ENCODE assay signal across 8 mouse cellular contexts in the genomic region with DNA sequence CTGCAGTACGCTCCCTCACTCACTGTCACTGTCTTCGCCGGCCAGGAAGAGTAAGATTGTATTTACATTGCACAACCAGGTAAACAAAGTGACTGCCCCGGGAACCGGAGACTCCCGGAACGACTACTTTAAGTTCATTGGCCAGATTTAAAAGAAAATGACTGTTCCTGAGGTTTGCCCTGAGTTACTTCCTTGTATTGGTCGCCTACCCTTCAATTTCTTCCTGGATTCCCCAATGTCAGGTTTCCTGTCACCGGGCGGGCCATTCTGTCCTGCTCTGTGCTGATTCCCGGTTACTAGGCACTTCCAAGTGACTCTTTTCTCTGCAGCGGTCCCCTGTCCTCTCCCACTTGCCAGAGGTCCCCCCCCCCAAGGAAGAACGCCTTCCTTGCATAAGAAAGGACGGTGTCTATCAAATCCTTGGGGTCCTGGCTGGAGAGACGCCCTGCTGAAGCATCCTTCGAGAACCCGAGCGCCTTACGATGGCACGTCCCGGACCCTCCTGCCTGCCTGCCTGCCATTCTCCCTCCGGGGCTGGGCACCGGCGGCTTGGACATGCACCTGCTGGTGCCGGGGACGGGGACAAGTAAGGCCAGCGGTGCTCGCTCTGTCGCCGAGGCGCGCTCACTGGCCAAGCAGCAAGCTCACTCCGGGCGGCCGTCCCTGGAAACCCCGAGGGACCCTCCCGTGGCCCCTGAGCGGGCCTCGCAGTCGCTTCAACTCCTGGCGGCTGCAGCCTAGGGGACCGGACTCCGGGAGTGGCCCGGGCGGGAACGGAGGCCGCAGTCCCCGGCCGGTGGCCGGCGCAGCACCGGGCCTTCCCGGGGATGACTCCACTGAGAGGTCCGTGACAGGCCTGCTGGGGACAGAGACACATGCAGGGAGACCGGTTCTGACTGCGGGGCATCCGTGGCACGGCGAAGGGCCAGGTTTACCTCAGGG. TPM values are rescaled to one million over a fixed set of nuclear protein-coding genes. Genes with fewer than 3 reads are reported as not detected.
DNase-seq lines count a peak whose midpoint lies in the region; ATAC-seq and TF ChIP-seq lines count a peak whose summit lies in the region.

No protein-coding gene starts in this region.

- WGBS in embryonic facial prominence, embryonic 14.5 days, result 6% methylated on average over 21 of the region's 59 CpGs
- WGBS in intestine, embryonic 15.5 days, result under 1% methylated on average over 59 of the region's 59 CpGs
- 4% methylated on average over 54 of the region's 59 CpGs for WGBS in midbrain, embryonic 13.5 days

- no peaks in the 10 kb centered on the region for H3K9me3 ChIP-seq in embryonic facial prominence, embryonic 14.5 days (ENCODE audit: control insufficient read depth, low read length)
- H3K9me3 ChIP-seq in intestine, embryonic 15.5 days, result no peaks in the 10 kb centered on the region
- H3K9me3 ChIP-seq in midbrain, embryonic 13.5 days, result no peaks in the 10 kb centered on the region

- intact Hi-C loops in left cerebral cortex, adult 2 months (cut with DNase I), result loop anchor here (2.0 to 5.0 kb wide), 4 partner anchors 42 to 186 kb away; a partner anchor contains a TSS
- intact Hi-C loops in left cerebral cortex, postnatal 36 days (cut with DNase I), result loop anchor here (1.0 to 5.0 kb wide), 2 partner anchors 71 to 99 kb away; a partner anchor contains a TSS

- no peak for DNase-seq in left cerebral cortex, adult 2 months (ENCODE audit: extremely low spot score in 1 of 2, low spot score in 2 of 2)
- DNase-seq in left cerebral cortex, postnatal 36 days (ENCODE audit: low spot score in 2 of 2), result no peak
- peak; percentile 4 for DNase-seq in Muller cell, postnatal 12 days (ENCODE audit: inconsistent ontology term)
- no peak for DNase-seq in embryonic facial prominence, embryonic 14.5 days (ENCODE audit: low spot score)
- no peak for DNase-seq in layer of hippocampus, postnatal 36 days
- no peak for DNase-seq in ovary, postnatal 10 days (ENCODE audit: low spot score)

- H3K4me3 ChIP-seq in left cerebral cortex, adult 2 months, result peak overlapping the region; percentile 86
- H3K4me3 ChIP-seq in embryonic facial prominence, embryonic 14.5 days (ENCODE audit: low read depth, low read length), result peak overlapping the region; percentile 98
- H3K4me3 ChIP-seq in intestine, embryonic 15.5 days (replicated peaks), result peak overlapping the region; percentile 98
- H3K4me3 ChIP-seq in midbrain, embryonic 13.5 days (replicated peaks), result peak overlapping the region; percentile 93

- peak overlapping the region; percentile 87 for H3K27ac ChIP-seq in left cerebral cortex, adult 2 months
- peak overlapping the region; percentile 99 for H3K27ac ChIP-seq in embryonic facial prominence, embryonic 14.5 days (replicated peaks; ENCODE audit: low read depth, low read length)
- peak overlapping the region; percentile 89 for H3K27ac ChIP-seq in intestine, embryonic 15.5 days
- peak overlapping the region; percentile 100 for H3K27ac ChIP-seq in midbrain, embryonic 13.5 days

- no peak for TF ChIP-seq CTCF in left cerebral cortex, adult 2 months (IDR thresholded peaks at IDR 0.05)

- peak overlapping the region; percentile 98 for H3K9ac ChIP-seq in embryonic facial prominence, embryonic 14.5 days (ENCODE audit: low read depth, low read length)
- peak overlapping the region; percentile 98 for H3K9ac ChIP-seq in intestine, embryonic 15.5 days
- peak overlapping the region; percentile 100 for H3K9ac ChIP-seq in midbrain, embryonic 13.5 days (replicated peaks)

- no peaks in the 10 kb centered on the region for H3K27me3 ChIP-seq in embryonic facial prominence, embryonic 14.5 days (replicated peaks; ENCODE audit: control insufficient read depth, insufficient read depth, low read length)
- H3K27me3 ChIP-seq in intestine, embryonic 15.5 days (replicated peaks), result no peaks in the 10 kb centered on the region
- no peaks in the 10 kb centered on the region for H3K27me3 ChIP-seq in midbrain, embryonic 13.5 days

- ATAC-seq in embryonic facial prominence, embryonic 14.5 days (ENCODE audit: low read depth), result peak; percentile 2
- ATAC-seq in intestine, embryonic 15.5 days, result peak; percentile 57
- ATAC-seq in midbrain, embryonic 13.5 days, result no peak; the same call in 1 of the 2 replicates

- peak overlapping the region; percentile 94 for H3K4me2 ChIP-seq in embryonic facial prominence, embryonic 14.5 days (ENCODE audit: low read depth, low read length)
- H3K4me2 ChIP-seq in intestine, embryonic 15.5 days (replicated peaks), result peak overlapping the region; percentile 69
- H3K4me2 ChIP-seq in midbrain, embryonic 13.5 days (replicated peaks), result peak overlapping the region; percentile 96

- H3K36me3 ChIP-seq in embryonic facial prominence, embryonic 14.5 days (ENCODE audit: control insufficient read depth, insufficient read depth, low read length), result peaks cover 26% of the 10 kb centered on the region
- H3K36me3 ChIP-seq in intestine, embryonic 15.5 days, result peaks cover 7% of the 10 kb centered on the region; the same call in 1 of the 2 replicates
- H3K36me3 ChIP-seq in midbrain, embryonic 13.5 days, result peaks cover 25% of the 10 kb centered on the region

- peaks cover 15% of the 10 kb centered on the region for H3K4me1 ChIP-seq in embryonic facial prominence, embryonic 14.5 days (ENCODE audit: control insufficient read depth, insufficient read depth, low read length)
- H3K4me1 ChIP-seq in intestine, embryonic 15.5 days (replicated peaks), result peaks cover 13% of the 10 kb centered on the region
- peaks cover 28% of the 10 kb centered on the region for H3K4me1 ChIP-seq in midbrain, embryonic 13.5 days (replicated peaks)

RNA-seq across cellular contexts. Expression of a gene that starts 1.2 kb away (rescaled TPM):
- total RNA-seq in left cerebral cortex, adult 2 months (2021), result 10 to 100 TPM; 17.5 to 20.4 TPM
- 10 to 100 TPM; 18.1 to 21.6 TPM for total RNA-seq in left cerebral cortex, postnatal 36 days (2021)
- 18.5 and 19.6 TPM in 2 replicates for polyA plus RNA-seq in embryonic facial prominence, embryonic 14.5 days (2014; fragmentation: Nextera tagmentation; extraction: Ambion mirVana)
- polyA plus RNA-seq in intestine, embryonic 15.5 days (2015; fragmentation: Nextera tagmentation; extraction: Ambion mirVana), result 15.7 and 17.9 TPM in 2 replicates
- 42.3 and 44.0 TPM in 2 replicates for polyA plus RNA-seq in midbrain, embryonic 13.5 days (2015; fragmentation: Nextera tagmentation; extraction: Ambion mirVana)
- total RNA-seq in layer of hippocampus, postnatal 36 days (2021), result 10 to 100 TPM; 16.7 to 21.5 TPM

RNA-seq across cellular contexts. Expression of a gene that starts 28.4 kb away (rescaled TPM):
- total RNA-seq in left cerebral cortex, adult 2 months (2021), result under 1 TPM; 0.21 to 0.25 TPM
- total RNA-seq in left cerebral cortex, postnatal 36 days (2021), result under 1 TPM; 0.22 to 0.27 TPM
- polyA plus RNA-seq in embryonic facial prominence, embryonic 14.5 days (2014; fragmentation: Nextera tagmentation; extraction: Ambion mirVana), result 2.0 and 2.5 TPM in 2 replicates
- 0.68 and 1.0 TPM in 2 replicates for polyA plus RNA-seq in intestine, embryonic 15.5 days (2015; fragmentation: Nextera tagmentation; extraction: Ambion mirVana)
- polyA plus RNA-seq in midbrain, embryonic 13.5 days (2015; fragmentation: Nextera tagmentation; extraction: Ambion mirVana), result 0.11 and 0.21 TPM in 2 replicates
- total RNA-seq in layer of hippocampus, postnatal 36 days (2021), result not detected

RNA-seq across cellular contexts. Expression of a gene that starts 32.6 kb away (rescaled TPM):
- 1 to 10 TPM; 3.0 to 3.6 TPM for total RNA-seq in left cerebral cortex, adult 2 months (2021)
- 1 to 10 TPM; 2.8 to 3.4 TPM for total RNA-seq in left cerebral cortex, postnatal 36 days (2021)
- 6.8 and 7.4 TPM in 2 replicates for polyA plus RNA-seq in embryonic facial prominence, embryonic 14.5 days (2014; fragmentation: Nextera tagmentation; extraction: Ambion mirVana)
- 5.0 TPM in 2 replicates for polyA plus RNA-seq in intestine, embryonic 15.5 days (2015; fragmentation: Nextera tagmentation; extraction: Ambion mirVana)
- polyA plus RNA-seq in midbrain, embryonic 13.5 days (2015; fragmentation: Nextera tagmentation; extraction: Ambion mirVana), result 6.2 and 8.1 TPM in 2 replicates
- total RNA-seq in layer of hippocampus, postnatal 36 days (2021), result 1 to 10 TPM; 2.7 to 7.4 TPM

RNA-seq across cellular contexts. Expression of a gene that starts 39.8 kb away (rescaled TPM):
- total RNA-seq in left cerebral cortex, adult 2 months (2021), result not detected
- total RNA-seq in left cerebral cortex, postnatal 36 days (2021), result not detected
- 0.28 TPM in 1 of 2 replicates, not detected in the other for polyA plus RNA-seq in embryonic facial prominence, embryonic 14.5 days (2014; fragmentation: Nextera tagmentation; extraction: Ambion mirVana)
- polyA plus RNA-seq in intestine, embryonic 15.5 days (2015; fragmentation: Nextera tagmentation; extraction: Ambion mirVana), result not detected in 2 replicates
- not detected in 2 replicates for polyA plus RNA-seq in midbrain, embryonic 13.5 days (2015; fragmentation: Nextera tagmentation; extraction: Ambion mirVana)
- not detected for total RNA-seq in layer of hippocampus, postnatal 36 days (2021)

RNA-seq across cellular contexts. Expression of a gene that starts 41.1 kb away (rescaled TPM):
- total RNA-seq in left cerebral cortex, adult 2 months (2021), result 10 to 100 TPM; 11.6 to 12.9 TPM
- 10 to 100 TPM in 1 of 2 experiments, 1 to 10 TPM in 1; 9.2 to 13.2 TPM for total RNA-seq in left cerebral cortex, postnatal 36 days (2021)
- polyA plus RNA-seq in embryonic facial prominence, embryonic 14.5 days (2014; fragmentation: Nextera tagmentation; extraction: Ambion mirVana), result 13.7 and 15.7 TPM in 2 replicates
- 16.4 and 16.7 TPM in 2 replicates for polyA plus RNA-seq in intestine, embryonic 15.5 days (2015; fragmentation: Nextera tagmentation; extraction: Ambion mirVana)
- polyA plus RNA-seq in midbrain, embryonic 13.5 days (2015; fragmentation: Nextera tagmentation; extraction: Ambion mirVana), result 14.9 and 15.6 TPM in 2 replicates
- total RNA-seq in layer of hippocampus, postnatal 36 days (2021), result 10 to 100 TPM; 10.2 to 11.4 TPM
